Mouse (Mus musculus) heart, postnatal 0 days (tissue): ENCODE measurements around the gene Top3a.

ENCODE experiments used
- CTCF ChIP-seq: IDR thresholded peaks from 2 replicates; pipeline ENCODE4 v1.5.1; 2016; ENCODE audit warnings: antibody characterized with exemption, control low read depth, low read depth
- EP300 ChIP-seq: IDR thresholded peaks from 2 replicates; pipeline ENCODE4 v1.6.1; 2016; ENCODE audit warnings: antibody characterized with exemption, low read depth

DNA sequence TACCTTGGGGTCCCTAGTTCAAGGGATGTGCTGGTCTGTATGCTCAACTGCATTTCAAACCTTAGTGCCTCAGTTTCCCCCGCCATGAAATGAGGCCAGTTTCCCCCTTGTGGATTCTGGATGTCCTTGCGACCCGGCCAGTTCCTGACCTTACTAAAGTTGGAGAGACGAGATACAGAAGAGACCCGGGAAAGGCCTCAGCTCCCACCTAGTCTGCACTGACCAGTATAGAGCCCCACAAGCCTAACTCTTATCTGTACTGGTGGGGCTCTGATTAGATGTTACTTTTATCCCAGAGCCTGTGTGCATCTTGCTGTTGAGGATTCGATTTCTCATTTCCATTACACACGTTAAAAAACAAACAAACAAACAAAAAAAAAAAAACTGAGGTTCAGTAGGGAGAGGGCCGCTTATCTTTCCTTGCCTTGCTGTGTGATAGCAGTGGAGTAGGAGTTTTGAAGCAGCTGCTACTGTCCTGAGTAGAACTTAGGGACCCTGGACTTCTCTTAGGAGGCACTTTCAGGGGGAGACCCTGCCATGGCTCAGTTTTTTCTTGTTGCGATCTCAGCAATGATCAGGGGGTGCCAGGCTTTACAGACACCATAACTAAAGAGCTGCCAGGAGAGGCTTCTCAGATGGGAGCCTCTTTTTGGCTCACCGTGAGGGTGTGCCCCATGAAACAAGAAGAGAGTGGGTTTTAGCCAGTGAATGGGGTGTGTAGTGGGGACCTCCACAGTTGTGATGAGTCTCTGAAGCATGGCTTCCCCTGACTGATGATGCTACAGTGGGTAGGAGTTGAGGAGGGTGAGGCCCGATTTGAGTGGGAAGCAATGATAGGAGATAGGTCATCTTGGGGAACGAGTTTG lies 76.6 kb downstream of the Top3a start:
- TF ChIP-seq CTCF (no peak), EP300 (no peak)
